Mouse (Mus musculus): ENCODE measurements around the gene Arhgap25. TPM values are rescaled to one million over a fixed set of nuclear protein-coding genes. Genes with fewer than 3 reads are reported as not detected.
A peak's percentile ranks its signal among the peaks of the same experiment; 100 is the strongest.
"Not testable (repeated sequence)": the region's sequence is repeated elsewhere in the genome, so short reads cannot be mapped to it uniquely, and the experiment has no call there.

The Arhgap25 gene
- total RNA-seq, 1 experiment from 2014 or later: 138 TPM

DNA sequence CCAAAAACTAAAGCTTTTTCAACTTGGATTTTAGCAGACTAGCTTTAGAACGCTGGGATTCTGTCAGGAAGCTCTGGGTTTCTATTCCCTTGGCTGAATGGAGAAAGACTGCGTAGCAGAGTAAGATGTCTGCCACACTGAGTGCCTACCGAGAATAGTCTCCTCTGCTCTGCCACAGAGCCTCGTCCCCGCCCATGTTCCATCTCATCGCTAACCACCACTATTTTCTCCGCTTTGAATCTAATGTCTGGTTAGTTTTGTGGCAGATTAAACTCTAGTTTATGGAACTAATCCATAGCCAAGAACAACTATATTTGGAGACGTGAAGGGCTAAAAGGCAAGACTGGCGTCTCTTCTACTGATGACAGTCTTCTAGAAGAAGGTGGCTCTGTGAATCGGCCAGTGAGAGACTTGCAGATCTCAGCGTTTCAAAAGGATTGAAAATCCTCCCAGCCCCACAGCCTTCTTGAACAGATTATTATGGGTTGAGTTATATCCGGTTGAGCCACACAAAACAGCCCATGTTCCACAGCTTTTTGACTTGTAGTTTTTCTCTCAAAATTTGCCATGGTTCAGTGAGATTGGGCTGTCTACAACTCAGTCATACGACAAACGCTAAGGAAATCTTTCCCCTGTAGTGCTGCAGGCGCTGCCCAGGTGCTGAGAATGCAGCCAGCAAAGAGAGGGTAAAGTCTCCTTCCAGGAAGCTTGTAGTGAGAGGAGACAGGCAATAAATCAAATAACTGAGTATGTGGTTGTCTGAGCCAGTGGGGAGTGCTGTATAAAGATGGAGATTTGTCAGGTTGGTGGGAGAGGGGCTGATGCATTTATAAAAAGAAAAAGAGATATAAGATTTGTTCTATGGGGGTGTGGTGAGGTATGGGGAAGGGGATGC is 5.6 kb upstream of the Arhgap25 start:
- ATAC-seq (replicated peaks; ENCODE audit: insufficient number of reproducible peaks, low FRiP score, low TSS enrichment, poor library complexity, severe bottlenecking): no peak

DNA sequence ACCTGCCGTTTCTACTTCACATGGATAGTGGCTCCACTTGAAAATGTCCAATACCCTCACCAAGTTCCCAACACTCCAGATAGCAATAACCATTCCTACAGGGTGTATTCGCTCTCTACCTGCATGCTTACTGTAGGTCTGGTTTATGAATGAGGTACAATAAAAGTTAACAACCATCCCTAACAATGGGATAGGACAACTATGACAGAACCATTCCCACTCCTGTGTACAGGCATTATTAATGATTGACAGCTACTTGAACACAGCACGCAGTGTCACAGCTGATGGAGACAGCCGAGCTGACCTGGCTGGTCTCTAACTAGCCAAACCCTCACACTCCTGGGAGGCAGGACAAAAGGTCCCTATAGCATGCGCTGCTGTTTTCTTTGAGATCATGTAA is 4.6 kb upstream of the Arhgap25 start:
- ATAC-seq (replicated peaks; ENCODE audit: insufficient number of reproducible peaks, low FRiP score, low TSS enrichment, poor library complexity, severe bottlenecking): no peak

DNA sequence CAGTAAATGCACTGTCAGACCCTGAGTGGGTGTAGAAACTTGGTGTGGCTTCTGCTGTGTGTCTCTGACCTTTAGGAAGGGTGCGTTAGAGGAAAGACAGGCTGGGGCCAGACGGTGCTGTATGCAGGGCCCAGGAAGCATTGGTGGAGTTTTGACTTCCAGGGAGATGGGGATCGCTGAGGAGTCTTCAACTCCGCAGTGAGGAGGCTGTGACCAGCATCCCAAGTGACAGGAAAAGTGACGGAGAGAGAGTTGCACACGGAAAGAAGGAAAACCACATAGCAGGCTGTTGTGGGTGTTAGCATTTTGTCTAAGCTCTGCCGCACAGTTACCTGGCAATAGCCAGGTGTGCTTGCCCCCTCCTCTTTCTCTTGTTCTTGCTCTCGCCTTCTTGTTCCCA is 3.2 kb upstream of the Arhgap25 start:
- ATAC-seq (replicated peaks; ENCODE audit: insufficient number of reproducible peaks, low FRiP score, low TSS enrichment, poor library complexity, severe bottlenecking): 0 out of 2 replicates have a peak, but pooled peaks have one; percentile 32

DNA sequence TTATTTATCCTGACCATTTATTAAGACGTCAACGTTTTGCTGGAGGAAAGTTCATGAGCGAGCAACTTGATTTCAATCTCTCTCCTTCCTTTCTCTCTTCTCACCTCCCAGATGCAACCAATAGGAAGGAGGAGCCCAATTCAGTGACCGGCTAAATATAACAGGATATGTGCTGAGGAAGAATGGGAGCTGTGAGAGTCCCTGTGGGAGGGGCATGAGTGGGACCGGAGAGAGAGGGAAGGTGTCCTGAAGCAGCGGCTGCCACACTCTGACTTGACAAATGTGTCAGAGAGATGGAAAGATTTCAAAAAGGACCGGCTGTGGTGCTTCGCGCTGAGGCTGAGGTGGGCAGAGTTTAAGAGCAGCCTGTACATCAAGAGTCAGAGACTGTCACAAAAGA is 2.6 kb upstream of the Arhgap25 start:
- no peak for ATAC-seq (replicated peaks; ENCODE audit: insufficient number of reproducible peaks, low FRiP score, low TSS enrichment, poor library complexity, severe bottlenecking)

DNA sequence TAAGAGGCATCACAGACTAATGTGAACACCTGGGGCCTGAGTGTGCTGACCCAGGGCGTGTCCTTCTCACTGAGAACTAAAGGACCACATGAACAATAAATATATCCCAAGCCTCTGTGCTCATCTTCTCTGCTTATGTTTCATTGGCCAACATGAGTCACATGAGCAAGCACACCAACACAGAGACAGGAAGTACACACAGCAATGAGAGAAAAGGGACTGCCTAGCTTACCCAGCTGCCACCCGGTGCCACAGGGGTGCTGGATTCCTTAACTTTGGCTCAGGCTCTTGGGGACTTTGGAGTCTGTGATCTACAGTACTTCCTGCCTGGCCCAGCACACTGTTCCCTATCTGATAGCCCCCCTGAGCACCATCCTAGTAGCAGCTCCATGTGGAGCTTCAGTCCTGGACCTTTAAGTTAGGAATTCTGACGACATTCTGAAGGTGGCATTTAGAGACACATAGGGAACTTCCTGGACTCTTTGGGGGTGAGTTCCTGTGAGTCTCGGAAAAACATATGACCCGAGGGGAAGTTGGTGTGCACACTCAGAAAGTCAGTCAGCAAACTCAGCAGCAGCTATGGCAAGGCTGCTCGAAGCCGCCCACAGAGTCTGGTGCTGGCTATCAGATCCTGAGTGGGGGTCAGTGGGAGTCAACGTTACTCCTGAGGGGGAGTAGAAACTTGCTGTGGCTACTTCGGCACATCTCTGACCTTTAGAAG is 2.0 kb upstream of the Arhgap25 start:
- peak; percentile 65 for ATAC-seq (replicated peaks; ENCODE audit: insufficient number of reproducible peaks, low FRiP score, low TSS enrichment, poor library complexity, severe bottlenecking)

DNA sequence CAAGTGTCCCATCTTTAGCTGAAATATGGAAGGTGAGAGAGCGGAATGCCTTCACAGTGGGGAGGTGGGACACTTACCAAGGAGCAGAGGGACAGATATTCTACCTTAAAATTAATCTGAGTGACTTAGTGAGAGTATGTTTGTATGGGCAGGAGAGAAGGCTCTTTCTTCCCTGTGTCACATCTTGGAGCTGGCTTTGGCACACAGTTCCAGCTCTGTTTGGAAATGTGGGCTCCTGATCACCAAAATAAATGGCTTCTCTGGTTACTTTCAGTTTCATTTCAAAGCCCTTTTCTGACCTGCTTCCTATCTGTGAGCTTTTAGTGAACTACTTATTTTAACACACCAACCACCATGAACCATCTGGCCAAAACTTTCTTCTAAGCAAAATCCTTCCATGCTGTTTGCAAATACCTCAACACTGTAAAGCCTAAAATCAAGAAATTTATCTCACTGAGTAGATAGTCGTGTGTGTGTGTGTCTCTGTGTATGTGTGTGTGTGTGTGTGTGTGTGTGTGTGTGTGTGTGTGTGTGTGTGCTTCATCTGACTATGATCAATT is 1.5 kb downstream of the Arhgap25 start:
- no peak for ATAC-seq (replicated peaks; ENCODE audit: insufficient number of reproducible peaks, low FRiP score, low TSS enrichment, poor library complexity, severe bottlenecking)

DNA sequence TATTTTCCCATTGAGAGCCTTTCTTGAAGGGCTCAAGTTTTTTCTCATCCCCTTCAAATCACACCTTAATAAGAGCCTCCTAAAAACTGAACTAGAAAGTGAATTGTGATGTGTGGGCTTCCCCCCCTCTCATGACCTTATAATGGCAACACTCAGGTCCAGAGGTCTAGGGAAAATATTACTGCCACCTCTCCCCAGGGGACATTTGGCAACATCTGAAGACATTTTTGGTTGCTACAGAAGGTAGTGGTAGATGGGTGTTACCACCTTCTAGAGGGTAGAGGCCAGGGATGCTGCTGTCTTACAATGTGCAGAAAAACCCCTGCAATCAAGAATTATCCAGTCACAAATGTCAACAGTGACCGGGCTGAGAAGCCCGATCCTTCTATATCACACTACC is 2.7 kb downstream of the Arhgap25 start:
- ATAC-seq (replicated peaks; ENCODE audit: insufficient number of reproducible peaks, low FRiP score, low TSS enrichment, poor library complexity, severe bottlenecking): no peak

DNA sequence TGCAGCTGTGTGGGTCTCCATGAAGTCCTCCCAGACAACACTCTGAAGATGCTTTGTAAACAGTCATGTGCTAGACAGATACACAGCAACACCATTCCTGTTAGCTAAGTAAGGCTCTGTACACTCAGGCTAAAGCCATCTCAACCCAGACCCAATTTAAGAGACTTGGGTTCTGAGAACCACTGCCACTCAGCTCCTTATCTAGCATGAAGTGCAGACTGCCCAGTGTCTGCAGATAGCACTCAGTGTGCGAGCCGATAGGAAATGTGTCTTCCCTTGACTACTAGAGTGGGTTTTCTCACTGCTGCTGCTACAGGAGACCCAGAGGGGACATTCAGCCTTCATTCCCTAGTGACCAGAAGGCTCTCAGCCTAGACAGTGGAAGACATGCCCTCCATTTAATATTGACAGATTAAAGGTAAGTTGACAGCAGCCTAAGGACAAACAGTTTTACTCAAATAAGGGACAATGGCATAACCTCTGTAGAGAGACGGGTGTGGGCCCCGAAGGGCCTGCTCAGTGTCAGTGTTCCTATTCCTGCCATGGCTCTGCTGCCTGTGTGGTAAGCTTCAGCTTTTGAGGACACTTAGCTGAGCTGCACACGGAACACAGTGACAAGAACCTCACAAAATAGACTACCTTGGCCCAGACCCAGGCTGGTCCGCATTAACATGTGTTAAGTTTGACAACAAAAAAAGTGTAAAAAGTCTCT is 5.1 kb downstream of the Arhgap25 start:
- no peak for ATAC-seq (replicated peaks; ENCODE audit: insufficient number of reproducible peaks, low FRiP score, low TSS enrichment, poor library complexity, severe bottlenecking)

DNA sequence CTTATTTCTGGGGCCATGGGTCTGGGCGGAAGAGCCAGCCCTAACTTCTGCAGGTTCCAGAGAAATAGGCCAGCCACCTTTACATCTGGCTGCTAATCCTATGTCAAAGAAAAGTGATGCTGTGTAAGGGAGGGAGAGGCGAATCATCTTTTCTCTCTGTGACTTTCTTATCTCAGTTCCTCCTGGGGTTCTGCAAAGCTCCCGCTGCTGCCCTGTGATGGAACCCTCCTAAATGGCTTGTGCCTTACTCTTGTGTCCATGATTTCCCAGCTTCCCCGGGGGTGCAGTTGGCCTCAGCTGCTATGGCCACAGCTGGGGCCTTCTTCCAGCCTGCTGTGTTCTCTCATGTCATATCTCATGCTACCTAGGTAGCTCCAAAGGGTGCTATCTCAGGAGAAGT is 5.7 kb downstream of the Arhgap25 start:
- ATAC-seq (replicated peaks; ENCODE audit: insufficient number of reproducible peaks, low FRiP score, low TSS enrichment, poor library complexity, severe bottlenecking): no peak

DNA sequence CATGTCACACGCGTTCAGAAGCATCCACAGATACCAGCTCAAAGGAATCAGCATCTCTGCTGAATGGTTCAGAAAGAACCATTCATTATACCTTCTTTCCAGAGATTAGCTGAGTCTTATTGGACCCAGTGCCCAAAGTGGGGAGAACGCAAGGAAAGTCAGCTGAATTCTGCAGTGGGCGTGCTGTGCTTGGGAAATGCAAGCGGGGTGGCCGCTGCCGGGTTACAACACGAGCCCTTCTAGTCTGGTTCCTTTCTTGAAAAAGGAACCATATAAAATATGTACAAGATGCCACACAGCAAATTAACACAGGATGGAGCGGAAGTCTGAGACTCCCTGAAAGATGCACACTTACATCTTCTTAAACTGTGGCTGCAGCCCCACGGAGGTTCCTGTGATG is 7.9 kb downstream of the Arhgap25 start:
- ATAC-seq (replicated peaks; ENCODE audit: insufficient number of reproducible peaks, low FRiP score, low TSS enrichment, poor library complexity, severe bottlenecking): peak; percentile 44; the same call in 1 of the 2 replicates

DNA sequence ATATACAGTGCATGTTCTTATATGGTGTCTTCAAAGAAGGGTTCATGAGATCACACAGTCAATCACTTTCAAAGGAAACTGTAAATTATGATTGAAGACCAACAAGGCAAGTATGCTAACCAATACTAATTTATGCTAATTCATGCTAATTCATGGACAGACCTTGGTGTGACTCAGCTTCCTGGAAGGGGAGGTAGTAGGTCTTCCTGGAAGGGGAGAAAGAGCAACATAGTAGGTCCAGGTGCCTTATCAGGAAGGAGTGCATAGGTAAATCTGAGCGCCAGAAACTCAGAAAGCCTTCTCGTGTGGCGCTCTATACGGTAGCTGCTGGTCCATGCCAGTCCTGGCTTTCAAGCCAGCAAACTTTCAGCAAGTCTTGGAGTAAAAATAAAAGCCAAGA is 8.8 kb downstream of the Arhgap25 start:
- ATAC-seq (replicated peaks; ENCODE audit: insufficient number of reproducible peaks, low FRiP score, low TSS enrichment, poor library complexity, severe bottlenecking): no peak

DNA sequence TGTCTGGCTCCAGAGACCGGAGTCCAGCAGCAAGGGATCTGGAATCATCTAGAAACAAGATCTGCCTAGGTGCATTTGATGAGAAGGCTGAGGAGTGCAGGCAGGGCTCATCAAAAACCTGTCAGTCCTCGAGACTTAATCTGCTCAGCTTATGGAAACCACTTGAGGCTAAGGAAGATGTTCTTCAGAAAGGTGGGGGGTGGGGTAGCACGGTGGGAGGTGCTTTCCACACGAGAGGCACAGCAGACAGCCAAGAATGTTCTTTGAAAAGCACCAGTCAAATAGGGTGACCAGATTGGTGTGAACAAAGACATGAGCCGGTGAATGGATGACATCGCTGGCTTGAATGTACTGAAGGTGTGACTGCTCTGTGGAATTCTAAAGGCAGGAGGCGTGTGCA is 9.3 kb downstream of the Arhgap25 start:
- ATAC-seq (replicated peaks; ENCODE audit: insufficient number of reproducible peaks, low FRiP score, low TSS enrichment, poor library complexity, severe bottlenecking): no peak

DNA sequence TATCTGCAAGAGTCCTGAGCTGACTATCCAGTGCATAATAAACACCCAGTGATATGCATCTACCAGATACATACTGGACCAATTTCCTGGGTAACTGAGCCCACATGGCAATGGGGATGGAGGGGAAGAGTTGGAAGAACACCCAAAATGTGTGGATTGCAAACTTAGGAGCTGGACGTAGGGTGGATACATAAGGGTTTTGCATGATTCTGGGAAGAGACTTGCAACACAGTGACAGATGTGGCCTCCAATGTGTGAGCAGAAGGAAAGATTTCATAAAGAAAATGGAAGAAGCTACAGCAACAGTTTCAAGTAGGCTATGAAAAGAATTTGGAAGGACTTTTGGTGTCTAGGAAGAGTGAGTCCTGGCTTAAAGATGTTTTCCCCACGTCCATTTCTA is 10.0 kb downstream of the Arhgap25 start:
- no peak for ATAC-seq (replicated peaks; ENCODE audit: insufficient number of reproducible peaks, low FRiP score, low TSS enrichment, poor library complexity, severe bottlenecking)

DNA sequence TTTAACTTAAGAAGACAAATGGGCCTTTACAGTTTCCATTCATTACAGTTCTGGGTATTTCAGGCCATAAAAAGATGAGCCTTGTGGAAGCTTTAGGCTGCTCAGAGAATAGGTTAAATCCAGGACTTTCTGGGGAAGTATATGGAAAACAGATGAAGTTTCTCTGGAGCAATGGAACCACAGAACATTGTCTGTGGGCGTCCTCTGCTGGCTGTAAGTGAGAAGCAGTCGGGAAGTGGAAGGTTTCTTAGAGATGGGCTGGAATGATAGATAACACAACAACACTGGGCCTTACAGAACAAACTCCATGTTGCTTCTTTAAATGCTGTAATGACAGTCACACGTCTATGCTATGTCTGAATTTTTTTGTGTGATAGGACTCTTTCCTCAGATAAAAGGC is 10.8 kb downstream of the Arhgap25 start:
- no peak for ATAC-seq (replicated peaks; ENCODE audit: insufficient number of reproducible peaks, low FRiP score, low TSS enrichment, poor library complexity, severe bottlenecking)

DNA sequence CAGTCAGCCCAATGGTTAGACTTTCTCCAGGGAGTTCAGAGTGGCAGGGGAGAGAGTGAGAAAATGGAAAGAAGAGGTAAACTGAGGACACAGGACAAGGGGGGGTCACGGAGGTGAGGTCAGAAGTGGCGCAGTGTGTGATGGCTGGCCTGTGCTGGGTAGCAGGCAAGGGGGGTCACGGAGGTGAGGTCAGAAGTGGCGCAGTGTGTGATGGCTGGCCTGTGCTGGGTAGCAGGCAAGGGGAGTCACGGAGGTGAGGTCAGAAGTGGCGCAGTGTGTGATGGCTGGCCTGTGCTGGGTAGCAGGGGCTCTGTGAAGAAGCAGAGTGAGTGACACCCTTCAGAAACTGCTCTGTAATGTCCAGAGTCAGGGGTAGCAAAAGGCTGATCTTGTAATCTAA is 11.4 kb downstream of the Arhgap25 start:
- ATAC-seq (replicated peaks; ENCODE audit: insufficient number of reproducible peaks, low FRiP score, low TSS enrichment, poor library complexity, severe bottlenecking): not testable (repeated sequence)

DNA sequence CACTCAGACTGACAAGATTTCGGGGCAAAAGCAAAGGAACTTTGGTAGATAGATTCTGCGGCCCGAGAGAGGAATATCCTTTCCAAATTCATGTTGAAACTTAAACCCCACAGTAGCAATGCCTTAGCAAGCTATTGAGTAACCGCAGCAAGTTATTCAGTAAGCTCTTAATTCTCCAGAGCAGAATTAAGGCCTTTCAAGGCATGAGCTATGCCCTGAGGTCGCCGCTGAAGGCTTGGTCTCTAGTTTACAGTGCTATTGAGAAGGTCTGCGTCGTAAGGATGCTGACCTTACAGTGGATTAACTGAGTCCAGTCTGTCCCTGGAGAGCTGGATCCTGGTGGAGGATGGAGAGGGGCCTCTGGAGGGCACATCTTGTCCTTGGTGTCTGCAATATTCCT is 12.5 kb downstream of the Arhgap25 start:
- ATAC-seq (replicated peaks; ENCODE audit: insufficient number of reproducible peaks, low FRiP score, low TSS enrichment, poor library complexity, severe bottlenecking): no peak

DNA sequence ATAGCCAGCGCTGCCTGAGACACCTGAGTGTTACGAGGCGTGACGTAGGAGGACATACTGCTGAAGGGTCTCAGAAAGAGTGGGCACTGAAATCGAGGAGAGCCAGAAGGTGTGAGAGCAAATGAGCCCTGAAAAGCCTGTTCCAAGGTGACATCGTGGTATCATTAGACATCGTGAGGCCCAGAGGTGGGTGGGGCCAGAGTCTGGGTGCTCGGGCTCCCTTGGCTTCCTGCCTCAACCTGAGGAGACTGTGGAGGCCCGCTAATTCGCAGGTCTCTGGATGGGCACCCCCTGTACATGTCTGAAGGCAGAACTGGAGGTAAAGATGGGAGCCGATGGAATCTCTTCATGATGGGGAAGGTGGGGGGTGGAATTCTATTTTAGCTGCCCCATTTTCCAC is 13.2 kb downstream of the Arhgap25 start:
- ATAC-seq (replicated peaks; ENCODE audit: insufficient number of reproducible peaks, low FRiP score, low TSS enrichment, poor library complexity, severe bottlenecking): no peak

DNA sequence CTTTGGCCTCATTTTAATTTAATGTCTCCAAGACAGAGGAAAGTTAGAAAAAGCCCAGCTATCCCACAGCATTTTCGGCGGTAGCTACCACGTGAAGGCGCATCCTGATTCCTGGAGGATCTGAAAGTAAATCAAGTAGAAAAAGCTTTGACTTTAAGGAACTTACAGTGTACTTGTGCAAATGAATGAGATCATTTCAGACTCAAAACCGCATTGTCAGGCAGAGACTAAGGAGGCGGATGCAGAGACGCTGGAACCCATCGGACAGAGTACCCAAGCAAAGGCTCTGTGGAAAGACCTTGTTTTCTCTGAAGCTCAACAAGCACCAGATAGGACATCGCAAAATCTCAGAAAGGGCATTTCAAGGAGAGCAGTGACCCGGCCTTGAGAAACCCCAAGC is 14.4 kb downstream of the Arhgap25 start:
- 0 out of 2 replicates have a peak, but pooled peaks have one; percentile 54 for ATAC-seq (replicated peaks; ENCODE audit: insufficient number of reproducible peaks, low FRiP score, low TSS enrichment, poor library complexity, severe bottlenecking)

DNA sequence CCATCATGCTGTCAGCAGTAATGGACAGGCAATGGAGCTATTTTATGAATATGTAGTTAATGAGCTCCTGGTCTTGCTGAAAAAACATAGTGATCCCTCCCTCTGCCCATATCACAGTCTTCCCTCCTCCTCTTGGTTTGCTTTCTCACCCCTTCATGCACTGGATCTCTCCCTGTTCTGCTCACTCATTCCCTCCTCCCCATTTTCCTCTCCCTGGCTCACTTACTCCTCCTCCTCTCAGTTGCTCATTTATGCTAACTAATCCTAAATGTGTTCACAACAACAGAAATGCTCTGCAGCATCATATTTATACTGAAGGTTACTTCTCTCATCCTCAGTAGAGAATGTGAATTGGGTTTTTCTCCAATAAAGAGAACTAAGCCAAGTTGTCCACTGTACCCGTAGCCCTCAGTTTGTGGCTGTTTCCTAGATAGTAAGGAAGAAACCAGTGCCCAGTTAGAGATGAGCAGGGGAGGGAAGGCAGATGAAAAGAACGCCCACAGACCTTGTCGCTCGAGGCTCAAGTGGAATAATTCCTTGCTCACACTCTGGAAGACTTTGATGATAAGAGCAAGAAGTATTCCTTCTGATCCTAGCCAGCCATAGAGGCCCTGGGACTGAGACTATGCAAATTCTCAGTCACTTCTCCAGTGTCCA is 15.2 kb downstream of the Arhgap25 start:
- ATAC-seq (replicated peaks; ENCODE audit: insufficient number of reproducible peaks, low FRiP score, low TSS enrichment, poor library complexity, severe bottlenecking): no peak

Data from monocyte, adult 5-6 weeks (primary cell).